Mouse (Mus musculus) fat pad, adult 2 months (tissue): ENCODE measurements at regions not wholly inside any gene's neighbourhood (a gene's known extent, or its start where the extent isn't known, plus 50 kb on each side); places are given as distances from the start of the nearest gene placed in this dataset.

Experiments
- DNase-seq: peaks from one replicate; pipeline ENCODE4 v3.0.0-alpha.2; 2011; ENCODE audit warnings: low read depth, low spot score; ENCODE audit errors: extremely low read depth

DNA sequence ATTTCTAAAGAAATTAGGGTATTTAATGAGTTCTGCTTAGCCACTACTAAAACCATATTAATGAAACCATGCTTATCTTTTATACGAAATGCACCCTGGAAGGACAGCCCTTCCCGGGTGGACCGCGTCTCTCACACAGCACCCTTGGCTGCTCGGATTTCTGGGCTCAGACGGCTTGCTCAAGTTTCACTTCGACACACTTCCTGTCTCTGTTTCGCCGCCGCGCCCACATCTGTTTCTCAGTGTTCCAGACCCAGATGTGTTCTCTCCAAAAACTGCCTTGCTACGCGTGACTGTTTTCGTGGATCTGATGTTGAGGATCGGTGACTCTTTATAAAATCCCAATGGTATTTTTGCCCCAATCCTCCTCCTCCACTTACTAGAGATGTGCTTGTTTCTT is 205.7 kb downstream of the Rnd3 start:
- DNase-seq, result no peak

GRCm38 (mm10) chr2:50942741-50943140 is 206.2 kb downstream of the Rnd3 start:
- DNase-seq, result no peak

DNA sequence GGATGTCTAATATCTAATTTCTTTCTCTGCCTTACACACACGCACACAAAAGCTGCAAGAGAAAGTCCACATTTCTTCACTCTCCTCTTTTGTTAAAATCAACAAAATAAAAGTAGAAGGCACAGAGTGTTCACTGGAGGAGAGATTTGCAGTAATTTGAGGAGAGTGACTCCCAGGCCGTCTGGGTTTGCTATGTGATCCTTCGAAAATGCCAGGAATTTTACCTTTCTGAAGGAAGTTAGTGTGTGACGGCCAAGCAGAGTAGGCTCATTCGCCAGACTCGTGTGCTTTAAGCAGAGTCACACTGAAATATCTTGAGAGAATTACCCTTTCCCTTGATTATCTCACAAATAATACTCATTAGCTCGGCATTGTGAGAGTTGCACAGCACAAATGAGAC is 216.0 kb downstream of the Rnd3 start:
- DNase-seq, result no peak

- no peak for DNase-seq
Measured at GRCm38 (mm10) chr2:50921002-50921401, 227.9 kb downstream of the Rnd3 start.

- no peak for DNase-seq
Measured at GRCm38 (mm10) chr2:50916323-50917221, 232.3 kb downstream of the Rnd3 start.

- DNase-seq, result no peak
Measured at GRCm38 (mm10) chr2:50915149-50915548, 233.8 kb downstream of the Rnd3 start.

- no peak for DNase-seq
Measured at GRCm38 (mm10) chr2:50914176-50914575, 234.7 kb downstream of the Rnd3 start.

DNA sequence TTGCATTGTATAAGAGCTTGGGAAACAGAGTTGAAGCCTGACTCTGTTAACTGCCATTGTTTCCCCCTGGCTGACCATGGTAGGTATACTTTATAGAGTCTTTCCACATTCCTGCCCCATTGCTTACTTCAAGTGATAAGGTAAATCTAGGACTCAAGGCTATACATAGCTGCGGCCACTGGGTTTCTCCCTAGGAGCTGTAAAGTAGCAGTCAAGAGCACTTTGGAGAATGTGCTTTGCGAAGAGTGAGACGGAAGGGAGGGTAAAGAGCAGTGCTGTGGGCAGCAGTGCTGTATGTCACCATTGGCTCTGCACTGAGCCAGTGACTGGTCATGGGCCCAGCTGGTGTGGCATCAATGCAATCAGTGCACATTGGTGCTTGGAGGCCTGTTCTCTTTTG is 240.1 kb downstream of the Rnd3 start:
- no peak for DNase-seq

DNA sequence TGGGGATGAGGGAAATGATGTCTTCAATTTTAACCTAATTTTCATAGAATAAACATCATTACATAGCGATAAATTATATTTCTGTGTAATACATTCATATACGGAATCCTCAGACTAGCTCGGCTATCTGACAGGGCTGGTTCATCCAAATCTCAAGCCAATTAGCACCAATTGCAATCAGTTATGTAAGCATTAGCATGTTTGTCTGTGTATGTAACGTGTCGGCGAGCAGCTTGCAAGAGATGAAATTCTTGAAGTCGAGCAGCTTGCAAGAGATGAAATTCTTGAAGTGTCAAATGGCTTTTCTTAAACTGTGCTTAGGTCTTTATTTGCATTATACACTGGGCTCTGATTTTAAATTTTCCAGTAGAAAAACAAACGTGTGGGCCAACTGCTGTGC is 246.2 kb downstream of the Rnd3 start:
- no peak for DNase-seq

DNA sequence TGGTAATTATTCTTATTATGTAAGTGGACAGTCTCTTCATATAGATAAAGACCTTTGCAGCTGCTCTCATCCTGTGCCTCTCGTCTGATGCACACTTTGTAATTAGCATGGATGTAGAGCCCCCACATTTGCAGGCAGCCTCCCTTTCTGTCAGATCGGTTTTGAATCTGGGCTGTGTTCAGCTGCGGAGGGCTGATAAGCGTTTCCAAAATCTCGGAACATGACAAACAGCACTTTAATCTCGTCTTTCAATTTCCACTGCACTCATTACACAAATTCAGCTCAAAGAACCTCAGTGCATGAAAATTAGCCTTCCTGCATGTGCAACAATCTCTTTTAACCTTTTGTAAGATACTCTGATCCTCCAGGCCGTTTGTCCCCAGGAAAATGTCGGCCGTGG is 246.7 kb downstream of the Rnd3 start:
- DNase-seq, result no peak

DNA sequence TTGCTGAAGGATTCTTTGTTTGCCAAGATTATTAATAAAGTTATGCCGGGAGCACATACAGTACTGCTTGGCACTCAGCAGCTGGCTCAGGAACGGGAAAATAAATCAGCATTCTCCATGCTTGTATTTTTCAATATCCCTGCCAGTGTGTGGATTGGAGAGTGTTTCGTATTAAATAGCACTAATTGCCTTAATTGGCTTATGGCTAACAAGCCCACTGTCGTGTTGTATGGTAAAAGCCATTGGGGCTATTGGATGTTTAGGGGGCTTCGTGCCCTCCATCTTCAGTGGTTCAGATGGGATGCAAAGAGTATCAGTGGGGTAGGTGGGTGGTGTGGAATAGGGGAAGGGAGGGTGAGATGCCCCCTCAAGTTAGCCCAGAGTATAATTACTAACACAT is 259.9 kb downstream of the Rnd3 start:
- no peak for DNase-seq

DNA sequence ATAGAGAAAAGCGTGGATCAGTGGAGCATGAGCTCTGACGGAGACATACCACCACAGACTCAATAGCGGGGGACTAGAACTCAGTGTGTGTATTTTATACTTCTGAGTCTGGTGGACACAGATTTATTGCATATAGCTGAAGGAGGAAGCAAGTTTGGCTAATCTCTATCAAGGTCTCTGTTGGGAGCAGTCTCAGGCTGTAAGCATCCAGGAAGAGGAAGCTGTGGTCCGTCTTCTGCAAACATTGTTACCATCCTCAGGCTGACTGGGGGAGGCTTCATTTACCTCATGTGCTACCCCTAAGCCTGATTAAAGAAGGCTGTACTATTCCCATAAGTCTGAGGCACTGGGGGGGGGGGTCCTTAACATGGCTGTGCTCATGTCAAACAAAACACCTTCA is 261.0 kb downstream of the Rnd3 start:
- DNase-seq, result no peak

GRCm38 (mm10) chr2:50885924-50886315 is 263.0 kb downstream of the Rnd3 start:
- peak; percentile 70 for DNase-seq

GRCm38 (mm10) chr2:50885280-50885923 is 263.5 kb downstream of the Rnd3 start:
- no peak for DNase-seq

DNA sequence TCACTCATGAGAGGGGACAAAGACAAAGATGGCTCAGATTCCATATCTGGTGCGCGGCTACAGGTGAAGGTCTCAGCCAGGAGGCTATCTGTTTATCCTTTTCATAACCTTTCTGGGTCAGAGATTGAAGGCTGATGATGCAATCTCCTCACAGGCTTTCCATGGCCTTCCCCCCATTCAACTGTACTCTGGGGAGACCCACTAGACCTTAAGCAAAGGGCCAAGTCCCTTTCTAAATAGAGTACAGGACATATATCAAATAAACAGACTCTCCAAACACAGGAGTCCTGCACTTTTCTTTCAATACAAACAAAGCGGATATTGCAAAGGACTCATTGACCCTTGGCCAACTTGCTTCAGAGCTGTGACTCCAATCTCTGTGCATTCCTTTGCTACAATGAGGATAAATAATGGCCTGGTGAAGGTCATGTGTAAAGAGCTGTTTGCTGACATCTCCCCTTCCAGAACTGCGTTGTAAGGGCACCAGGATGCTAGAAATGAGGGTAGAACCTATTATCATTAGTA is 267.3 kb downstream of the Rnd3 start:
- DNase-seq, result no peak

DNA sequence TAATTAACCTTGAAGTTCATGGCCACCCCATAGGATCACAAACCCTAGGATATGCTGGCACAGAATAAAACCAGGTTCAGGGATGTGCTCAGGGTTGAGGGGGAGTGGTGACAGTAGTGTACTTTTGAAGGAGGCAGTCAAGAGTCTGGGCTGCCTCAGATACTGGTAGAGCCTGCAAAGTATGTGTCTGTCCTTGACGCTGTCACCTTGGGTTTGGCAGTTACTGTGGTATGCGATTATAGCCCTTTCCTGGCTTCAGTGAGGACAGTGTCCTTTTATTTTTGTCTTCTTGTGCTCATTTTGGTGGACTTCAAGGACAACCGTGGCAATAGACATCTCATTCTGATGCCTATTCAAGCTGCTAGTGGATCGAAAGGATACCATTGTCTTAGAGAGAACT is 268.1 kb downstream of the Rnd3 start:
- no peak for DNase-seq

GRCm38 (mm10) chr2:50877716-50878115 is 271.2 kb downstream of the Rnd3 start:
- peak; percentile 87 for DNase-seq

DNA sequence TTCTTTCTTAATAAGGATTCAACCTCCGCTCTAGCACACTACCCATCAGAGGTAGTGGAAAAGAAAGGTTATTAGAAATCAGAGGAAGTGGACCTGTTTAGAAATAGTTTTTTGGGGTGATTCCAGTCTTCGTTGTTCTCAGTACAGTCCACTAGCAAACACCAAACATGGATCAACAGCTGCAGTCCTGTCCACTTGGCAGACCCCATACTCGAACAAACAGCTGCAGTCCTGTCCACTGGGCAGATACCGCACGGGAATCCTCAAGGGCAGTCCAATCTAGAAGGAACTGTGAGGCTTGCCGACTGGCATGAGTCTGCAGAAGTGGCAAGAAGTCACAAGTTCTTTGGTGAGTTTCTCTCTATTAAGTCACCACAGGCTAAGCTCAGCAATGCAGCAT is 273.8 kb downstream of the Rnd3 start:
- no peak for DNase-seq

- DNase-seq, result no peak
Measured at GRCm38 (mm10) chr2:50853538-50854244, 295.2 kb downstream of the Rnd3 start.

- DNase-seq, result no peak
Measured at GRCm38 (mm10) chr2:50852413-50852919, 296.4 kb downstream of the Rnd3 start.

- DNase-seq, result no peak
Measured at GRCm38 (mm10) chr2:50850071-50850470, 298.8 kb downstream of the Rnd3 start.
